Mouse (Mus musculus) cortical plate, adult 2 months (tissue): ENCODE measurements at regions not wholly inside any gene's neighbourhood (a gene's known extent, or its start where the extent isn't known, plus 50 kb on each side); places are given as distances from the start of the nearest gene placed in this dataset.

Experiments
- H3K27ac ChIP-seq: fragments of 200-500 bp; 2 replicates; pipeline ENCODE4 v1.5.1; 2012; ENCODE audit warnings: low read length, control low read depth, inconsistent platforms; ENCODE audit not compliant: insufficient read depth
- H3K4me1 ChIP-seq: fragments of 200-500 bp; 2 replicates; pipeline ENCODE4 v1.6.1; 2011; ENCODE audit warnings: low read length; ENCODE audit not compliant: control insufficient read depth, insufficient read depth
- H3K4me3 ChIP-seq: fragments of 200-500 bp; 2 replicates; pipeline ENCODE4 v1.5.1; 2011; ENCODE audit warnings: mild to moderate bottlenecking, low read length, control low read depth; ENCODE audit not compliant: insufficient read depth
- CTCF ChIP-seq: fragments of 200-500 bp; IDR thresholded peaks from 2 replicates; pipeline ENCODE4 v1.5.1; 2011; ENCODE audit warnings: mild to moderate bottlenecking, control low read depth, low read length; ENCODE audit not compliant: insufficient read depth; ENCODE audit errors: extremely low read depth
- POLR2A ChIP-seq: fragments of 200-500 bp; IDR thresholded peaks from 2 replicates; pipeline ENCODE4 v1.6.1; 2011; ENCODE audit warnings: mild to moderate bottlenecking, low read length, control low read depth; ENCODE audit not compliant: insufficient read depth; ENCODE audit errors: extremely low read depth

DNA sequence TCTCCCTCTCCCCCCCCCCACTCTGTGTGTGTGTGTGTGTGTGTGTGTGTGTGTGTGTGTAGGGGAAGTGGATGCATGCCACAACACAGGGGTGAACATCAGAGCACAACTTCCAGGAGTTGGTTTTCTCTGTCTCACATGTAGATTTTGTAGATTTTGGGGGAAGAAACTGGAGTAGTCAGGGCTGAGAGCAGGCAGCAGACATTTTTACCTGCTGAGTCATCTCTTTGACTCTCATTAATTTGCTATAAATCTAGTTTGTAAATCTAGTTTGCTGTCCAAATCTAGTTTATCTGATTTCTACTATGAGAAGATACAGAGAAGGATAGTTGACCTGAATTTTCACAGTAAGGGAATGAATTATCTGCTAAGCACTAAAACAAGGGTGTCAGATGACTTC is 250.1 kb downstream of the Clic5 start:
- Histone ChIP-seq H3K4me1 (no peaks in the 10 kb centered on the region), H3K27ac (no peak overlapping the region), H3K4me3 (no peak overlapping the region)
- TF ChIP-seq CTCF (no peak), POLR2A (no peak)

DNA sequence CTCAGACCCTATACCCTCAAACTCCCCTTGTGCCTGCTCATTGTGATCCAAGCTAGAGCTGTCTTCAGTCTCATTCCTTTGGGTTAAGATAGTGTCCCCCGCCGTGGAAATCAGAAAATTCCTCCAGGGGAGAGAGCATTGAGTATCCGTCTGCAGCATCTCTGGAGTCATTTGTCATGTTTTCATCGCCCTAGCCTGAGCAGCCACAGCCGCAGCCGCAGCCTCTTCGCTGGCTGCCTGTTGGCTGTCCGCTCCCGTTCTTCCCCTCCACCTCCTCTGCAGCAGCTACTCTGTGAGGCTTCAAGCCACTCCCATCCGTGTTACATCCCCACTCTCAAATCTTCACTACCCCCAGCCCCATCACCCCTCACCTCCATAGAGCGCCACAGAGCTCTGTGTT is 255.1 kb downstream of the Clic5 start:
- Histone ChIP-seq H3K4me3 (no peak overlapping the region), H3K27ac (no peak overlapping the region), H3K4me1 (no peaks in the 10 kb centered on the region)
- TF ChIP-seq POLR2A (no peak), CTCF (no peak)

DNA sequence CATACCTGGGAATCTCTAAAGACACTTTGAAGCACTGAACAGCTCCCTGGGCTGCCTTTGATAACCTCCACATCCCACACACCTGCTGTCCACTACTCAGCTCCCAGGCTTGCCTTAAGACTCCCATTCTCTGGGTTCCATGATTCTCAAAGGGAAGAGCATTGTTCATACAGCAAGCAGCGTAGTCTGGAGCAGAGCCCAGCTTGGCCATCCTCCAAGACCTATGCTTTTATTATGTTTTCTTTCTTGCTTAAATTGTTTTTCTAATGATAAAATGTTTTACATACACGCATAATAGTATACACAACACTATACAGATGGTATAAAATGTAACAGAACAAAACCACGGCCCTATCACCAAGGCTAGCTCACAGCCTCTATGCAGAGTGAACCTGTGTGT is 257.0 kb downstream of the Clic5 start:
- Histone ChIP-seq H3K27ac (no peak overlapping the region), H3K4me3 (no peak overlapping the region), H3K4me1 (no peaks in the 10 kb centered on the region)
- TF ChIP-seq CTCF (no peak), POLR2A (no peak)
